In genomic region chr6:145340657-145341146, GRCm38 (mm10) we compare ENCODE assay signal across 8 mouse cellular contexts.
DNase-seq lines count a peak whose midpoint lies in the region; ATAC-seq and TF ChIP-seq lines count a peak whose summit lies in the region.

No protein-coding gene starts in this region.

- H3K4me3 ChIP-seq in forebrain, embryonic 15.5 days: peak overlapping the region; percentile 59
- peak overlapping the region; percentile 79 for H3K4me3 ChIP-seq in layer of hippocampus, adult 2 months
- H3K4me3 ChIP-seq in lung, embryonic 14.5 days (ENCODE audit: low read depth, low read length): peak overlapping the region; percentile 41
- H3K4me3 ChIP-seq in olfactory bulb, adult 2 months (ENCODE audit: insufficient read depth, low read depth, low read length): peak overlapping the region; percentile 69
- H3K4me3 ChIP-seq in thymus, adult 2 months (ENCODE audit: control insufficient read depth, insufficient read depth, low read length): peak overlapping the region; percentile 54

- no peaks in the 10 kb centered on the region for H3K9me3 ChIP-seq in forebrain, embryonic 15.5 days
- H3K9me3 ChIP-seq in lung, embryonic 14.5 days (ENCODE audit: low read depth, low read length): no peaks in the 10 kb centered on the region

- no peak; the same call in 1 of the 2 replicates for TF ChIP-seq CTCF in layer of hippocampus, adult 2 months (conservative IDR thresholded peaks at IDR 0.05)
- no peak for TF ChIP-seq CTCF in lung, embryonic 14.5 days (IDR thresholded peaks at IDR 0.05; ENCODE audit: low read depth)
- TF ChIP-seq CTCF in olfactory bulb, adult 2 months (IDR thresholded peaks at IDR 0.05; ENCODE audit: insufficient read depth, low read depth, low read length): no peak; the same call in 1 of the 2 replicates
- TF ChIP-seq CTCF in thymus, adult 2 months (IDR thresholded peaks at IDR 0.05; ENCODE audit: borderline replicate concordance, control insufficient read depth, extremely low read depth, insufficient read depth, low read length, poor library complexity): peak; percentile 17; the same call in 1 of the 2 replicates

- H3K27me3 ChIP-seq in forebrain, embryonic 15.5 days: peaks cover 10% of the 10 kb centered on the region; the same call in 1 of the 2 replicates
- H3K27me3 ChIP-seq in lung, embryonic 14.5 days (ENCODE audit: insufficient read depth, low read length): 0 out of 2 replicates have a peak, but pooled peaks cover 6% of the 10 kb centered on the region
- no peaks in the 10 kb centered on the region for H3K27me3 ChIP-seq in thymus, adult 2 months (ENCODE audit: control insufficient read depth, insufficient read depth, low read length)

- peak overlapping the region; percentile 79 for H3K4me2 ChIP-seq in forebrain, embryonic 15.5 days (replicated peaks)
- H3K4me2 ChIP-seq in lung, embryonic 14.5 days: peak overlapping the region; percentile 71

- no peaks in the 10 kb centered on the region for H3K36me3 ChIP-seq in forebrain, embryonic 15.5 days
- no peaks in the 10 kb centered on the region for H3K36me3 ChIP-seq in lung, embryonic 14.5 days (ENCODE audit: insufficient read depth)
- no peaks in the 10 kb centered on the region for H3K36me3 ChIP-seq in thymus, adult 2 months (ENCODE audit: control insufficient read depth, insufficient read depth, low read length)

- intact Hi-C loops in heart, postnatal 25 days (cut with DNase I): no loop called here

- TF ChIP-seq POLR2A in olfactory bulb, adult 2 months (IDR thresholded peaks at IDR 0.05; ENCODE audit: insufficient read depth, low read depth, low read length): peak; percentile 83
- TF ChIP-seq POLR2A in thymus, adult 2 months (IDR thresholded peaks at IDR 0.05; ENCODE audit: control insufficient read depth, extremely low read depth, insufficient read depth, low read length, poor library complexity): peak; percentile 99

- ATAC-seq in forebrain, embryonic 15.5 days (replicated peaks): peak; percentile 95
- peak; percentile 97 for ATAC-seq in lung, embryonic 14.5 days (ENCODE audit: insufficient read depth)

- H3K4me1 ChIP-seq in forebrain, embryonic 15.5 days: peaks cover 6% of the 10 kb centered on the region; the same call in 1 of the 2 replicates
- H3K4me1 ChIP-seq in lung, embryonic 14.5 days (ENCODE audit: insufficient read depth): peaks cover 9% of the 10 kb centered on the region
- H3K4me1 ChIP-seq in olfactory bulb, adult 2 months (ENCODE audit: control insufficient read depth, insufficient read depth, low read length): no peaks in the 10 kb centered on the region; the same call in 1 of the 2 replicates
- H3K4me1 ChIP-seq in thymus, adult 2 months (replicated peaks; ENCODE audit: control insufficient read depth, insufficient read depth, low read length): peaks cover 8% of the 10 kb centered on the region

- DNase-seq in ES-CJ7 (ENCODE audit: low read depth, low spot score): peak; percentile 99
- peak; percentile 93 for DNase-seq in cerebellum, adult 11 months
- peak; percentile 96 for DNase-seq in heart, postnatal 25 days (ENCODE audit: low spot score)
- DNase-seq in layer of hippocampus, adult 2 months (ENCODE audit: low spot score in 2 of 2): peak; percentile 89 to 94
- peak; percentile 99 for DNase-seq in lung, embryonic 14.5 days
- peak; percentile 96 for DNase-seq in thymus, adult 2 months

- peak overlapping the region; percentile 73 for H3K27ac ChIP-seq in forebrain, embryonic 15.5 days (replicated peaks)
- H3K27ac ChIP-seq in layer of hippocampus, adult 2 months: peak overlapping the region; percentile 96
- H3K27ac ChIP-seq in lung, embryonic 14.5 days (ENCODE audit: low read depth): peak overlapping the region; percentile 93
- peak overlapping the region; percentile 87 for H3K27ac ChIP-seq in olfactory bulb, adult 2 months (ENCODE audit: insufficient read depth, low read depth, low read length)
- H3K27ac ChIP-seq in thymus, adult 2 months (ENCODE audit: control insufficient read depth, insufficient read depth, low read length): peak overlapping the region; percentile 83

- WGBS in forebrain, embryonic 15.5 days: under 1% methylated on average over 35 of the region's 37 CpGs
- WGBS in lung, embryonic 14.5 days: under 1% methylated on average over 37 of the region's 37 CpGs
- WGBS in olfactory bulb, adult 2 months: under 1% methylated on average over 37 of the region's 37 CpGs
- WGBS in thymus, adult 2 months: under 1% methylated on average over 37 of the region's 37 CpGs

- H3K9ac ChIP-seq in forebrain, embryonic 15.5 days (replicated peaks): peak overlapping the region; percentile 55
- H3K9ac ChIP-seq in lung, embryonic 14.5 days: peak overlapping the region; percentile 55

Comparison
In these comparisons a context has a peak if more than half of its experiments do, and no peak if none do; other contexts are left out.
1. Peak in every context shown above with its lines: DNase-seq, ATAC-seq, H3K4me3 ChIP-seq and H3K27ac ChIP-seq.